Mouse (Mus musculus): ENCODE results near the gene Lhx4. TPM values are rescaled to one million over a fixed set of nuclear protein-coding genes. Genes with fewer than 3 reads are reported as not detected.

Lhx4 gene
- polyA plus RNA-seq (2017; shearing (Covaris generic)): 0.11 TPM

GRCm38 (mm10) chr1:155751484-155752255 lies at the start of gene Lhx4:
Gene Lhx4, minus strand, starts transcription at chr1:155751684.

Other genes starting within 250 kb of the Lhx4 start
- 71.9 TPM for gene Acbd6, start 193.6 kb downstream of the Lhx4 start, polyA plus RNA-seq (2017; shearing (Covaris generic))
- 28.1 TPM for gene Qsox1, start 61.2 kb upstream of the Lhx4 start, polyA plus RNA-seq (2017; shearing (Covaris generic))
- 47.8 TPM for gene Cep350, start 221.6 kb upstream of the Lhx4 start, polyA plus RNA-seq (2017; shearing (Covaris generic))

All from effector memory CD4-positive, alpha-beta T cell, adult 7 months (primary cell).